Mouse (Mus musculus) thymus, adult 2 months (tissue): ENCODE measurements around the gene Rft1.

Source experiments
- CTCF ChIP-seq: fragments of 200-500 bp; IDR thresholded peaks from 2 replicates; pipeline ENCODE4 v1.5.1; 2012; ENCODE audit warnings: mild to moderate bottlenecking, control low read depth, low read length, moderate library complexity, borderline replicate concordance; ENCODE audit not compliant: control insufficient read depth, poor library complexity, insufficient read depth; ENCODE audit errors: extremely low read depth
- POLR2A ChIP-seq: fragments of 200-500 bp; IDR thresholded peaks from 2 replicates; pipeline ENCODE4 v1.6.1; 2012; ENCODE audit warnings: mild to moderate bottlenecking, low read length, control low read depth, moderate library complexity; ENCODE audit not compliant: control insufficient read depth, poor library complexity, insufficient read depth; ENCODE audit errors: extremely low read depth

DNA sequence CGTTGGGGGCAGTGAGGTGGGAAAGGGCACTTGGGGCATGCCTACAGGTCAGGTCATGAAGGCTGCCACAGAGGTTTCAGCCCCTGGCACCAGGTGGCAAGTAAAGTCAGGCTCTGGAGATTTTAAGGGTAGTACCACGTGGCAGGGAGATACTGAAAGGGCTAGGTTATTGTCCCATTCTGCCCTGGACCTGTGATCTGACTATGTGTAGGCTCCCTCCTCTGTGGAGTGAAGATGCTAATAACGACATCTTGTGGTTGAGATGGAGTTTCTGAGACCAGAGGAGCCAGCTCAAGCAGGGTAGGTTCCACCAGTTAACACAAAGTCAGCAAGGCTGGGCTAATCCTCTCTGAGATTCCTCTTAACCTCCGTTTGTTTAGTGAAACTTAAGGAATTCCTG, 24.3 kb upstream of the Rft1 start:
- TF ChIP-seq POLR2A (no peak), CTCF (no peak)
